Mouse (Mus musculus): Measurements from ENCODE around the gene H1f0.

Gene H1f0

DNA sequence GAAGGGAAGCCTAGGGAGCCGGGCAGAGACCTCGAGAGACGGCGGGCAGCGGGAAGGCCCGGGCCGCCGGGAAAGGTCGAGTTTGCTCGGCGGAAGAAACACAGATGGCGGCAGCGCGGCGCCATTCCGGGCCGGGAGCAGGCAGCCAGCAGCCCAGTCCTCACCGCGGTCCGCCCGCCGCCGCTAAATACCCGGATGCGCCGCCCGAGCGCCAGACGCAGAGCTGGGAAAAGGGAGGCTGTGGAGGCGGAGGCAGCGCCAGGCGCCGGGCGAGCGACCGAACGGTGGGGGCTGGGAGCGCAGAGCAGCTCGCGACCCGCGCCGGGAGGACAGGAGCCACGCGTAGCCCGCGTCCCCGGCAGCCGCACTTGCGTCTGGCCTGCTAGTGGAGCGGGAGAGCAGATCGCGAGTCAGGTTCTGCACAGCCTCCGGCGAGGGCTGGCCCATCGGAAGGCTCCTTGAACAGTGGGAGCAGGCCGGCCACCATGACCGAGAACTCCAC, at the start of gene H1f0:
Gene H1f0, plus strand, starts transcription at position 214 of the 502 bp plus-strand sequence.
- DNase-seq (ENCODE audit: low spot score in 2 of 2): peak; percentile 46 to 58

DNA sequence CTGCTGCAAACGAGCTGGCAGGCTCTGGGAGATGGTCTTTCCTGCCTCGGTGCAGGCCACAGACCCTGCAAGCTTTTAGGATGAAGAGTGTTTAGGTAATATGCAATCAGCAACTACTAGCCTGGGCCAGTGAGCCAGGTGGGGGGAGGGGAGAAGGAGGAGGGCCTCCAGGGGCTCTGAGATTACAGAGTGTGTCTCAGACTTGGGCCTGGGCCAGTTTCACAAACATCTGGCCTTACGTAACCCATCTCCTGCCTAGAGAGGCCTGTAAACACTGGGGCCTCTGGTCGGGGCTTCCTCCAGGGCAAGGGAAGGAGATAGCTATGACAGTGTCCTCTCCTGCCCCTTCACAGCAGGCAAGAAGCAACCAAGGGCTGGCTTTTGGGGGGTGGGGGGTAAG, 49.4 kb upstream of the H1f0 start:
- DNase-seq (ENCODE audit: low spot score in 2 of 2): peak; percentile 34 to 59

DNA sequence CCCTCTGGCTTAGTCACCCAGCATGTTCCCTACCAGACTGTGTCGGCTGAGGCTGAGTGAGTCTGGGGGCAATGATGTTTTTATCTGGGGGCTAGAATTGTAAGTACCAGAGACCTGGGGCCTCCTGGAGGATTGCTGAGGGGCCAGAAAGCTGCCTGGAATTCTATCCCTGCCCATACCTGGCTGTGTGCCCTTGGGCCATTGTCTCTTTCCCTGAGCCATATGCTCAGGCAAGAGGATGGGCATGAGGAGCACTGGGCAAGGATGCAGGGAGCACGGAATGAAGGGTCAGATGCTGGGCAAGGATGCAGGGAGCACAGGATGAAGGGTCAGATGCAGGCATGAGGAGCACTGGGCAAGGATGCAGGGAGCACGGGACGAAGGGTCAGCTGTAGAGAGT, 48.2 kb upstream of the H1f0 start:
- no peak for DNase-seq (ENCODE audit: low spot score in 2 of 2)

DNA sequence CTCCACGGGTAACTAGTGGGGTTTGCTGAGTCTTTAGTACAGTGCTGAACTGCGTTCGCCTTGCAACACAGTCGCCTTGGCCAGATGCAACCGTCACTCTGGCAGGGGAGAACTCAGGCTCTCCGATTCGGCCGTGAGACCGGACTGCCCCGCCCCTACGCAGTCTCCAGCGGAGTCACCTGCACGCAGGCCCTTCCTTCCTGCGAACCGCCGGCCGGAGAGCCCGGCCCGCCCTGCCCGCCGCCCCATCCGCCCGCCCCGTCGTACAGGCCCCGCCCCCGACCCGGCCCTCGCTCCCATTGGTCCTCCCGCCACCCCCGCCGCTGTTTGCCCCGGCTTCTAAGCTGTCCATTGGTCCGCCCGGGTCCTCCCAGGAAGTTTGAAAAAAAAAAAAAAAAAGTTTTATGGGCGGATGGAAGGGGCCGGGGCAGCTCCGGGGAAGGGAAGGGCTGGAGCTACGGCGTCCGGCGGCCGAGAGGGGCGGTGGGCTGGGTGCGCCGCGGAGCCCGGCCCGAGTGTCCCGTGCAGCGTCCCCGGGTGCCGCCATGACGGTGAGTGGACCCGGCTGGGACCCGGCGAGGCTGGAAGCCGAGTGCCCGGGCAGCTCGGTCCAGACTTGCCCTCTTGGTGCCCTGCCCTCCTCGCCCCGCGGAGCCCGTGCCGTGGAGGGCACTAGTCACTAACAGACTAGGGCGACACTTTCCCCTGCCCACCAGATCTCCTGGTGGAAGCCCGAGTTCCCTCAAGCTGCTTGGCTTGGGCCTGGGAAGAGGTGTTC, 45.4 kb upstream of the H1f0 start:
- DNase-seq (ENCODE audit: low spot score in 2 of 2): peak; percentile 92 to 93

- DNase-seq (ENCODE audit: low spot score in 2 of 2): peak; percentile 70 to 77
These were observed 44.6 kb upstream of the H1f0 start for GRCm38 (mm10) chr15:78983436-78984285.

GRCm38 (mm10) chr15:78984286-78984778, 43.9 kb upstream of the H1f0 start:
- DNase-seq (ENCODE audit: low spot score in 2 of 2): no peak

- no peak for DNase-seq (ENCODE audit: low spot score in 2 of 2)
These were observed 41.6 kb upstream of the H1f0 start for GRCm38 (mm10) chr15:78986536-78987220.

- DNase-seq (ENCODE audit: low spot score in 2 of 2): no peak
These were observed 39.7 kb upstream of the H1f0 start for GRCm38 (mm10) chr15:78988499-78988971.

- DNase-seq (ENCODE audit: low spot score in 2 of 2): no peak
These were observed 38.8 kb upstream of the H1f0 start for GRCm38 (mm10) chr15:78989152-78990092.

DNA sequence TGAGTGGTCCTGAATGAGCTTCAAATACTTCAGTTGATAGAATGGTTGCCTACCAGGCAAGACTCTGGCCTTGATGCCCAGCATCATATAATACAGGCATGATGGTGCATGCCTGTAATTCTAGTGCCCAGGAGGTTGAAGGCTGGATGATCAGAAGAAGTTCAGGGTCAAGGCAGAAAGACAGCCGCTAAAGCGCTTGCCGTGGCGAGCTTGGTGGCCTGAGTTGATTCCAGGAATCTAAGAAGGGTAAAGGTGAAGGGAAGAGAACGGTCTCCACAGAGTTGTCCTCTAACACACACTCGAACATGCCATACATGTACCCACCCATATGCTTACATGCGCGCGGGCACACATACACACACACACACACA, 38.2 kb upstream of the H1f0 start:
- DNase-seq (ENCODE audit: low spot score in 2 of 2): no peak

- no peak for DNase-seq (ENCODE audit: low spot score in 2 of 2)
These were observed 37.2 kb upstream of the H1f0 start for GRCm38 (mm10) chr15:78990970-78991525.

DNA sequence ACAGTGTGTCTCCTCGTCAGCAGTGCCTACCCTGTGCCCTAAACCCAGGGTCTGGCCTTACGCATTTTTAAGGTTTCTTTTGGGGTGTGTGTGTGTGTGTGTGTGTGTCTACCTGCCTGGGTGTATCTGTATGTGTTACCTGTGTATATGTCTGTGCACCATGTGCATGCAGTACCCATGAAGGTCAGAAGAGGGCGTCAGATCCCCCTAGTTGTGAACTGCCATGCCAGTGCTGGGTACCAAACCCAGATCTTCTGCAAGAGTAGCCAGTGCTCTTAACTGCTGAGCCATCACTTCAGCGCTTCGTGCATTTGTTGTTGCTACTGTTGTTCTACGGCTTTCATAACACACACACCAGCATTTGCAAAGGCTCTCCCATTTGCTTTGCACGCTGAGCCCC, 36.0 kb upstream of the H1f0 start:
- no peak for DNase-seq (ENCODE audit: low spot score in 2 of 2)

DNA sequence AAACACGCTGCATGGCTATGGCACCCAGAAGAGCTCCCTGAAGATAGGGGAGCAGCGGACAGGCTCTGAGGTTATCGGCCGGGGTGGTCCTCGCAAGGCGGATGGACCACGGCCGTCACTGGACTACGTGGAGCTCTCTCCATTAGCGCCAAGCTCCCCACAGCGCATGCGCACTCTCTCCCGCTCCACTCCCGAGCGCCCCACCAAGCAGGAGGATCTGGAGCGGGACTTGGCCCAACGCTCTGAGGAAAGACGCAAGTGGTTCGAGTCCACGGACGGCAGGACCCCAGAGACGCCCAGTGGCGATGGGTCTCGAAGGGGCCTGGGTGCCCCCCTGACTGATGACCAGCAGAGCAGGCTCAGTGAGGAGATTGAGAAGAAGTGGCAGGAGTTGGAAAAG, 35.3 kb upstream of the H1f0 start:
- DNase-seq (ENCODE audit: low spot score in 2 of 2): no peak

- DNase-seq (ENCODE audit: low spot score in 2 of 2): no peak
These were observed 32.3 kb upstream of the H1f0 start for GRCm38 (mm10) chr15:78995916-78996315.

- DNase-seq (ENCODE audit: low spot score in 2 of 2): peak in 1 of 2 experiments; percentile 33
These were observed 31.6 kb upstream of the H1f0 start for GRCm38 (mm10) chr15:78996663-78997062.

- no peak for DNase-seq (ENCODE audit: low spot score in 2 of 2)
These were observed 29.9 kb upstream of the H1f0 start for GRCm38 (mm10) chr15:78998348-78998747.

DNA sequence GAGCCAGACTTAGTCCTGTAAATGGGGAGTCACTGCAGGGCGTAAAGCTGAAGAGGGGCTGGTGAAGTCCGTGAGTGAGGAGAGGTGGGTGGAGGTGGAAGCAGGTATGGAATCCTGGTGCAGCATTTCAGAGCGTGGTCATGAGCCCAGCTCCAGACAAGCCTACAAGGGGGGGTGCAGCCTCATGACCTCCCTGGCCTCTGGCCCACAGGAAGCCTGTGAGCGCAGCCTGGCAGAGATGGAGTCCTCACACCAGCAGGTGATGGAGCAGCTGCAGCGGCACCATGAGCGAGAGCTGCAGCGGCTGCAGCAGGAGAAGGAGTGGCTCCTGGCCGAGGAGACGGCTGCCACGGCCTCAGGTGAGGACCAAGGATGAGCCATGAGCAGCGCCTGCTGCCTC, 28.7 kb upstream of the H1f0 start:
- DNase-seq (ENCODE audit: low spot score in 2 of 2): no peak

GRCm38 (mm10) chr15:79000357-79000791, 27.9 kb upstream of the H1f0 start:
- no peak for DNase-seq (ENCODE audit: low spot score in 2 of 2)

DNA sequence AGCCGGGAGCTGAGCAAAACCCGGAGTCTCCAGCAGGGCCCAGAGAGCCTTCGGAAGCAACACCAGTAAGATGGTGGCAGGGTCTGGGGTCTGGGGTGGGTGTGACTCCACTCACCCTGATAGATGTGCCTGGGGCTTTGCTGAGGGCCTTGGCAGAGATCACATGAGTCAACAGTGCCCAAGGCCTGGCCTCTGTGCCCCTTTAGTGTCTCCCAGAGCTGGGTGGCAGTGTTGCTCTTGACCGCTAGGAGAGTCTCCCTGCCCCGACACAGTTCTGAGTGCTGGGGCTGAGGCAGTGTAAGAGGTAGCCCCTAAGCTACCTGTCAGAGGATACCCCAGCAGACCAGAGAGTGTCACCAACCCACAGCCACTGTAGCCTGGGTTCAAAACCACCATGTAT, 26.7 kb upstream of the H1f0 start:
- DNase-seq (ENCODE audit: low spot score in 2 of 2): no peak

- no peak for DNase-seq (ENCODE audit: low spot score in 2 of 2)
These were observed 26.2 kb upstream of the H1f0 start for GRCm38 (mm10) chr15:79002036-79002435.

Data from spleen, postnatal 36 days (tissue).